Mouse (Mus musculus) thymus, postnatal 0 days (tissue): ENCODE measurements around the gene Kifc5b. TPM values are rescaled to one million over a fixed set of nuclear protein-coding genes. Genes with fewer than 3 reads are reported as not detected.

ENCODE experiments used
- DNase-seq: peaks from one replicate; pipeline ENCODE4 v3.0.0-alpha.2; 2015; ENCODE audit warnings: low spot score
- microRNA-seq: library from miRNA; unstranded; fragments of <30 nt; microRNA quantifications from one replicate; pipeline ENCODE4, GENCODE M21; 2016; ENCODE audit warnings: borderline number of aligned reads
- polyA plus RNA-seq: library from polyadenylated mRNA; unstranded; fragments of >200 nt; fragmentation: Nextera tagmentation; extraction: Ambion mirVana; gene quantifications from 2 replicates; pipeline ENCODE4 v1.2.1, GENCODE M21; 2015

The Kifc5b gene
- polyA plus RNA-seq, 1 experiment from 2014 or later: 5.8 TPM

DNA sequence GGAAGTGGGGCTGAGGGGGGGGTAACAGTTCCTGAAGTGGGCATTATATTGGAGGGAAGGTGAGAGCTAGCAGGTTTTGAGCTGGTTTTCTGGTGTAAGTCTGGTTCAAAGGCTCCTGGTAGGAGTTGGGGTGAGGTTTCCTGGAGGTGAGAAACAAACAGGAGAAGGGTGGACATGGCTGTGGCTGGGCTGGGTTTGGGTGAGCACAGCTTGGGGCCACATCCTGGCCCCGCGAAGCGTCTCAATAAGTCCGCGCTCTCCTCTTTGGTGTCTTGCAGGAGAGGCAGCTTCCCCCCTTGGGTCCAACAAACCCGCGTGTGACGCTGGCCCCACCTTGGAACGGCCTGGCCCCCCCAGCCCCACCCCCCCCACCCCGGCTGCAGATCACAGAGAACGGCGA lies 53.3 kb downstream of the Kifc5b start:
- no peak for DNase-seq

DNA sequence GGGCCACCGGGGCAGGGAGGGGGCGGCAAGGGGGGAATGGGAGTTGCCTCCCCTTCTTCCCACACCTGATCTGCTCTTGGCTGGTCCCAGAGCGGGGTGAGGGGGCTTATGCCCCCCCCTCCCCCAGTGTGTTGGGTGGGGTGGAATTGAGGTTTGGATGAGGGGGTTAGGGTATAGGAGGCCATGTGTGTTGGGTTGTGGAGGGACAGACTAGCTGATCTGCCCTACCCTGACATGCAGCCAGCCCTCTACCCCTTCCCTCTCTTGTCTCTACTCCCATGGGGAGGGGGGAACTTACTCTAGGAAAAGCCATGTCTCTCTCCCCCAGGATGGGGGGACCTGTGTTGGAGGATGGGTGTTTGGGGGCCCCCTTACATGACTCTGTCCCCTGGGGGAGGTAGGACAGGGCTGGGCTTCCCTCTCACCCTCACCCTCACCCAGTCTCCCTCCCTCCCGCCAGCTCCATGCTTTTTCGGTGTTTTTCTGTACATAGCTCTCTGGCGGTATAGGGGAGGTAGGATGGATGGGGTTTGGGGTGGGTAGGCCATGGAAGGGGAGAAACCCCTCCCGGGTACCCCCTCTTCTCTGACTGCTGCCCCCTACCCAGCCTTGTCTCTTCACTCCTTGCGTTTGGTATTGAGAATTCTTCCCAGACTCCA lies 54.5 kb downstream of the Kifc5b start:
- no peak for DNase-seq

DNA sequence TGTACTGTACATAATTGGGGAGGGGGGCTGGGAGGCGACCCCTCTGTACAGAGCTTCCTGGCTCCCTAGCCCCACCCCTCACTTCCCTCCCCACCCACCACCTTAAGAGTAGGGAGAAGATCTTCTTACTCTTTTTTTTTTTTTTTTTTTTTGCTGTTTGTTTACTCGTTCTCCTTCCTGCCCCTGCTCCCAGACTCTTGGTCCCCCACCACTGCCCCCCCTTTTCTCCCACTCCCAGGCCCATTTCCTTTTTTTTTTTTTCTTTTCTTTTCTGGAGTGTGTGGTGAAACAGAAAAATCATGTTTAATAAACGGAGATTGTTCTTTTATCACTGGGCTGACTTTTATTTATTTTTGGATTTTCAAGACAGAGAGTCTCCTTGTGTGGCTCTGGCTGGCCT lies 55.2 kb downstream of the Kifc5b start:
- no peak for DNase-seq

DNA sequence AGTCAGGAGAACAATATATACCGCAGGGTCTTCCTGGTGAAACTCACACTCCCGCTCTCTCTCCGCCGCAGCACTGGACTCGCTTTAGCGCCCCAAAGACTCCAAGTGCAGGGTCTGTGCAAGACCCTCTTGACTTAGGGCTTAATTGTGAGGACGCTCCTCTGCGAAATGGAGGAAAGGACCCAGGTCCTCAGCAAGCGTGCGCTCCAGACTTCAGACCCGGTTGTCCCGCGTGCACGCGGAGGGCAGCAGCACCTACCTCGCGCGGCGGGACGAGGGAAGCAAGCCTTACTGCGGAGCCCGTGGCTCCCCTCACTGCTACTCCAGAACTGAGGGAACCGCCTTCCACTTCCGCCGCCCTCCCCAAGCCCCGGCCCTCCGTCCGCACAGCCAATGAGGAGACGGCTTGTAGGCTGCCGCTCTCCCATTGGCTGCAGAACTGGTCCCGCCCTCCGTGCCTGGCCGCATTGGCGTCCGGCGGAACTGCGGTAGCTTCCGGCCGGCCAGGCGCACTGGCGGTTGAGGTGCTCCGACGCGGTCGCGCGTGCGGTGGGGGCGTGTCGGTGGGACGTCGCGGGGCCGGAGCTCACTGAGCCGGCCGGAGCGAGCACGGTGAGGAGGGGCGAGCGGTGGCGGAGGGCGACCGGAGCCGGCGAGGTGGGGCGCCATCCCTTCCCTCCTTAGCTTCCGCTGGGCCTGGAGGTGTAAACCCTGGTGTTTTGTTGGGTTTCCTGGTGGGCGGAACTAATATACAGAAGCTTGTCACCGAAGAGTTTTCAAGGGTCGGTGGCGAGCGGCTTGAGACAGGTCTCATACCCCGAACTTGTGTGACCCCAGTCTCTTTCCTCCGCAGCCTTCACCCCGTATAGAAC lies 56.0 kb downstream of the Kifc5b start, which contains the start of gene Zbtb9:
Gene Zbtb9, plus strand, starts transcription at position 465 of the 872 bp plus-strand sequence.
- DNase-seq: peak; percentile 97

DNA sequence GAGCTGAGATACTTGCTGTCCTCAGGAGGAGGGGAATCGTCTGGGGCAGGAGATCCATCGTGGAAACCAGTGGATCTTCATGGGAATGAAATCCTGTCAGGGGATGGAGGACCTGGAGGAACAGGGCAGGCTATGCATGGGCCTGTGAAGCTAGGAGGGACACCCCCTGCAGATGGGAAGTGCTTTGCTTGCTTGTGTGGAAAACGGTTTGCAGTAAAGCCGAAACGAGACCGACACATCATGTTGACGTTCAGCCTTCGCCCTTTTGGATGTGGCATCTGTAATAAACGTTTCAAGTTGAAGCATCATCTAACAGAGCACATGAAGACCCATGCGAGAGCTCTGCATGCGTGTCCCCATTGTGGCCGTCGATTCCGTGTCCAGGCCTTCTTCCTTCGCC lies 57.7 kb downstream of the Kifc5b start:
- no peak for DNase-seq

DNA sequence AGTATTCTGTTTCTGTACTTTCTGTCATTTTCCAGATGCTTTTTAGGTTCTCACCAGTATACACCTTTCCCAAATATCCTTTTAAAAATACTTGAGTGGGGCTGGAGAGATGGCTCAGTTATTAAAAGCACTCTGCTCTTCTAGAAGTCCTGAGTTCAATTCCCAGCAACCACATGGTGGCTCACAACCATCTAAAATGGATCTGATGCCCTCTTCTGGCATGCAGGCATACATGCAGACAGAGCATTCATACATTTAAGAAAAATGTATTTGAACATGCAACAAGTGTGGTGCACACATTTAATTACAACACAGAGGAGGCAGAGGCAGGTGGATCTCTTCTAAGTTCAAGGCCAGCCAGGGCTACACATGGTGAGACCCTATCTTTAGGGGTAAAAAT lies 58.5 kb downstream of the Kifc5b start:
- DNase-seq: peak; percentile 12

DNA sequence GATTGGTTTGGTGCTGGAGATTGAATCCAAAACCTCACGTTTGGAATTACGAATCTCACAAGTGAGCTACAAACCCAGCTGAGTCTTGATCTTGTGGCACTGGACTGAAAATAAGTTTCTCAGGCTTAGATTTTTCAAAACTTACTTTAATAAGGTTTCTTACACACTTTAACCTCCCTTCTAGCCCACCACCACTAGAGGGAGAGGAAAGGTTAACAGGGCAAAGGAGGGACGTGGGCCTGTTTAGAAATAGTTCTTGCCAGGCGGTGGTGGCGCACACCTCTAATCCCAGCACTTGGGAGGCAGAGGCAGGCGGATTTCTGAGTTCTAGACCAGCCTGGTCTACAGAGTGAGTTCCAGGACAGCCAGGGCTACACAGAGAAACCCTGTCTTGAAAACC lies 60.5 kb downstream of the Kifc5b start:
- DNase-seq: peak; percentile 28

DNA sequence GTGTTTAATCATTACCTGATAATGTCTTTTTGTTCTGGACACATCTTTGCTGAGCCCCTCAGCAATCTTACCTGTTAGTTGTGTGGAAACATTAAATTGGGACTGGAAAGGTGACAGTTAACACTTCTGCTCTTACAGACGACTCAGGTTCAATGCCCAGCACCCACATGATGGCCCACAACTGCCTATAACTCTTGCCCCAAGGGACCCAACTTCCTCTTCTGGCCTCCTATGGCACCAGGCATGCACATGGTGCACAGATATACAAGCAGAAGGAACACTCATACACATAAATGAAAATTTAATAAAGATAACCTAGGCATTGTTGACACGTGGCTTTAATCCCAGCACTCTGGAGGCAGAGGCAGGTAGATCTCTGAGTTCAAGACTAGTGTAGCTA lies 62.5 kb downstream of the Kifc5b start:
- DNase-seq: no peak

DNA sequence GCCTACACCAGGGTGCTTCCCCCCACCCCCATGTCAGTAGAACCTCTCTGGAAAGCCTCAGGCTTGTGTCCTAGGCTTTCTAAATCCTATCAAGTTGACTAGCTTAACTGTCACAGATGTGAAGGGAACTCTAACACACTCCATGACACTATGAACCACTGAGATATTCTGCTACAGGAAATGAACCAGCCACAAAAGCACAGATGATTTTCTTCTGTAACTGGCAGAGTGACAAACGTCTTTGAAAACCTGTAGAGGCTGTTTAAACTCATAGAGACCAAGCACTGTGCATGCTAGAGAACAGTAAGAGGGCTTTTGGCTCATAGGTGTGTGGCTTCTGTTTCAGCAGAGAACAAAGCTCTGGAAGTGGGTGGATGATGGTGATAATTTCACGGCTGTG lies 64.2 kb downstream of the Kifc5b start:
- DNase-seq: peak; percentile 80

Small RNAs within 50 kb of the gene (microRNA-seq; reads per million reads assigned to microRNA genes)
- gene Gm27775: not detected
- not detected for gene Mir3083
- gene Mir6968: 1.7 reads per million

Other genes starting within 250 kb of the Kifc5b start
- gene Crebrf, start 201.4 kb upstream of the Kifc5b start, polyA plus RNA-seq: 18.3 and 21.4 TPM in 2 replicates
- 41.1 and 41.6 TPM in 2 replicates for gene Bnip1, start 136.0 kb upstream of the Kifc5b start, polyA plus RNA-seq
- not detected in 2 replicates for gene Nkx2-5, start 72.1 kb upstream of the Kifc5b start, polyA plus RNA-seq
- 8.5 and 9.3 TPM in 2 replicates for gene Phf1, start 16.0 kb downstream of the Kifc5b start, polyA plus RNA-seq
- gene Cuta, start 22.5 kb downstream of the Kifc5b start, polyA plus RNA-seq: 237 and 241 TPM in 2 replicates
- 0.21 TPM in 2 replicates for gene Syngap1, start 24.2 kb downstream of the Kifc5b start, polyA plus RNA-seq
- gene Zbtb9, start 56.1 kb downstream of the Kifc5b start, polyA plus RNA-seq: 21.1 and 24.0 TPM in 2 replicates
- 5.8 and 6.9 TPM in 2 replicates for gene Bak1, start 111.9 kb downstream of the Kifc5b start, polyA plus RNA-seq
- 4.5 and 4.9 TPM in 2 replicates for gene Itpr3, start 140.2 kb downstream of the Kifc5b start, polyA plus RNA-seq
- gene Uqcc2, start 216.8 kb downstream of the Kifc5b start, polyA plus RNA-seq: 266 and 304 TPM in 2 replicates